Mouse (Mus musculus): ENCODE data around the gene Zfand5.

The Zfand5 gene

GRCm38 (mm10) chr19:21328951-21329350, 56.9 kb downstream of the Zfand5 start:
- no peak for DNase-seq (ENCODE audit: low read depth in 2 of 2, low spot score in 2 of 2)

- DNase-seq (ENCODE audit: low read depth in 2 of 2, low spot score in 2 of 2): no peak
Measured at GRCm38 (mm10) chr19:21329770-21330169, 57.7 kb downstream of the Zfand5 start.

DNA sequence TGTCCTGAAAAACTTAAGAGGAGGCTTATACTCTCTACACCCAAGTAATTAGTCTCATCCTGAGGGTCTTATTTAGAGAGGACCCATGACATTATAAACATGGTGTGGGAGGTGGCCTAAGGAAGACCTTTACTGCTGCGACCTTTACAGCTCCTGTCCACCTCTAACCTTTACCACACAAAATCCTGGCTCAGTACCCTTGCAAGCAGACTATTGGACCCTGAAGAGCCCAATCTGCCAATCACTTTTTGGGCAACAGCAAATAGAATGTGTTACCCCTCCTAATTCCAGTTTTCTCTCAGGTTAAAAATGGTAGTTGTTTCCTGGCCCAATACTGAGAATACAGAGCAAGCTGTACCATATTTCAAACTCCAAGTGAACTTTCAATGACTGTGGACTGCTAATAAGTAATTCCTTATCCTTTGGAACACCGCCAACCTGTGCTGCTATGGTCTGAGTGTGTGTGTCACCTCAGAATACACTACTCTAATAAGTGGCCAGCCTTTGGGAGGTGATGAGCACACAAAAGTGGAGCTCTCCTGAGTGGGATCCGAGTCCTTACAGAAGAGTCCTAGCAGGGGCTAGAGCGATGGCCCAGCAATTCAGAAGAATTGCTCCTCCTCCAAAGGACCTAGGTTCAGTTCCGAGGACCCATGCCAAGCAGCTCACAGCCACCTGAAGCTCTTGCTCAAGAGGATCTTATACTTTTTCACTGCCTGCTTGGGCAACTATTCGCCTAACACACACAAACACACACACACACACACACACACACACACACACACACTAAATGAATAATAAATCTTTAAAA, 58.4 kb downstream of the Zfand5 start:
- DNase-seq (ENCODE audit: low read depth in 2 of 2, low spot score in 2 of 2): no peak

DNA sequence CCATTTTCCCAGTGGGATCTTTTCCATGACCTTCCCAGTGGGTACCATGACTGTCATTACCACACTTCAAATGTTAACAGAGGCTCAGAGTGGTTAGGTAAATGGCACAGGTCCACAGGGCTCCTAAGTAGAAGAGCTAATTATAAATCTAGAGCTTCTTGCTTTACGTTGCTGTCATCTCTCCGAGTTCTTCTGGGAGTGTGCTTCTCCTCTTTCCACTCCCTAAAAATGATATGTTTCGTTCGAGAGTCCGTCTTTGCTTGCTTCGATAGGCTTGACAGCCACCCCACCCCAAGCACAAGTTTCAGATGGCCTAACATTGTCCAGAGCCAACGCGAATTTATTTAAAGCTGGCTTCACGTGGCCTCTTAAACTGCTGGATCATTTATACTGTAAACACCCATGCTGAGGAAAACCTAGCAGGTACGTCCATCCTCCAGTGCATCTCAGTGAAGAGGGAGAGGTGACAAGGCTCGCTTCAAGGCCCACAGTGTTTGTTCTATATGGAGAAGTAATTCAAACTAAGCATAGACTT, 59.6 kb downstream of the Zfand5 start:
- DNase-seq (ENCODE audit: low read depth in 2 of 2, low spot score in 2 of 2): no peak

Measured in CD8-positive naive resting alpha-beta T cell, adult 2 months (primary cell).